Mouse (Mus musculus) bone marrow, adult 2 months (tissue): ENCODE results near the gene Dido1. TPM values are rescaled to one million over a fixed set of nuclear protein-coding genes. Genes with fewer than 3 reads are reported as not detected.
A peak's percentile ranks its signal among the peaks of the same experiment; 100 is the strongest.

Source experiments
- H3K27ac ChIP-seq: fragments of 200-500 bp; 2 replicates; pipeline ENCODE4 v1.5.1; 2012; ENCODE audit warnings: low read depth, mild to moderate bottlenecking, control low read depth, inconsistent platforms, low read length; ENCODE audit not compliant: control insufficient read depth, poor library complexity, insufficient read depth
- H3K4me1 ChIP-seq: fragments of 200-500 bp; 2 replicates; pipeline ENCODE4 v1.6.1; 2011; ENCODE audit warnings: low read length; ENCODE audit not compliant: control insufficient read depth, insufficient read depth
- H3K4me3 ChIP-seq: fragments of 200-500 bp; replicated peaks from 2 replicates; pipeline ENCODE3; 2011; ENCODE audit warnings: mild to moderate bottlenecking, low read depth, low read length, control low read depth; ENCODE audit not compliant: control insufficient read depth
- CTCF ChIP-seq: fragments of 200-500 bp; IDR thresholded peaks from 2 replicates; pipeline ENCODE4 v1.5.1; 2011; ENCODE audit warnings: low read length, control low read depth; ENCODE audit not compliant: control insufficient read depth, insufficient read depth
- POLR2A ChIP-seq: fragments of 200-500 bp; IDR thresholded peaks from 2 replicates; pipeline ENCODE4 v1.6.1; 2011; ENCODE audit warnings: low read depth, mild to moderate bottlenecking, control low read depth, low read length, borderline replicate concordance; ENCODE audit not compliant: control insufficient read depth
- WGBS: fragments of 180-500 bp; shearing (Covaris S2); methylation state at CpG from one replicate; pipeline ENCODE4 v1.1.7; 2018; 5-methylcytosine and 5-hydroxymethylcytosine counted together
- polyA plus RNA-seq: library from polyadenylated mRNA; stranded (reverse); fragments of >200 nt; gene quantifications from 2 replicates; pipeline ENCODE4 v1.2.4, GENCODE M21; 2011; ENCODE audit warnings: low replicate concordance; ENCODE audit not compliant: missing spikeins, insufficient read depth, insufficient read length

The Dido1 gene
- polyA plus RNA-seq, 1 experiment = 36.0 TPM

DNA sequence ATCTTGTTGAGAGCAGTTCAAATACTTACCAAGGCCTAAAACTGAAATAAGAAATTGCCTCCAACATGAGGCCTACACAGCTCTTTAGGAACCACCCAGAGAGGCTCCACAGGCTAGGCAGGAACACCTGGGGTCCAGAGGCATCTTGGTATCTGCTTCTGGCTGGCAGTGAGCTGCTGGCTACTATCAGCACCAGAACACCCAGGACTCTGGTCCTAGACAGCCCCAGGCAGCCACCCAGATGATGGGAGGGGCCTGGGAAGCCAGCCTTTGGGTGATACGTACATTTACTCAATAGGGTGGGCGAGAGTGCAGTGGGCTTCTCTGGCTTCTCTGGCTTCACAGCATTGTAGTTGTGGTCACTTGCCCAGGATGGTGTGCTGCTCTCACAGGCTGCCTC lies 26.3 kb downstream of the Dido1 start:
- WGBS = 80% methylated on average over 2 of the region's 2 CpGs
- Histone ChIP-seq H3K4me3 (no peak overlapping the region), H3K27ac (peak overlapping the region; percentile 30; the same call in 1 of the 2 replicates), H3K4me1 (peaks cover 1% of the 10 kb centered on the region; the same call in 1 of the 2 replicates)
- TF ChIP-seq POLR2A (no peak), CTCF (no peak)

DNA sequence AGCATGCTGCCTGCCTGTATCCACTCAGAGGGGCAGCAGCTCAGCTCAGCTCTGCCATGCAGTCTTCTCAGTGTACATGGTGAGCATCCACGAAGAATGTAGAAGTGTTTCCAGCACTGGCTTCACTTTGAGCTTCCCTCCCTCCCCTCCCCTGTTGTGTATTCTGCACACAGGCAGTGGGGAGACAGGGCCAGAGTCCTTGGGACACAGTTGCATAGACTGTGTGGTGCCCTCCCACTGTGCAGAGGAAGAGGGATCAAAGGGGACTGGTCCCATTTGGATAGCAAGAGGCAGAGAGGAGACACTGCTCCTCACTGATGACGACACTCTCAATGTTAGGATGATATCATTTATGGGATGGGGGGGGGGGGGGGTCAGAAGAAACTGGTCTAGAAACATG lies 28.6 kb downstream of the Dido1 start:
- Histone ChIP-seq H3K4me1 (peaks cover 1% of the 10 kb centered on the region; the same call in 1 of the 2 replicates), H3K4me3 (no peak overlapping the region), H3K27ac (no peak overlapping the region)
- WGBS = 58% methylated on average over 2 of the region's 2 CpGs
- no peak for TF ChIP-seq CTCF
- TF ChIP-seq POLR2A = no peak

DNA sequence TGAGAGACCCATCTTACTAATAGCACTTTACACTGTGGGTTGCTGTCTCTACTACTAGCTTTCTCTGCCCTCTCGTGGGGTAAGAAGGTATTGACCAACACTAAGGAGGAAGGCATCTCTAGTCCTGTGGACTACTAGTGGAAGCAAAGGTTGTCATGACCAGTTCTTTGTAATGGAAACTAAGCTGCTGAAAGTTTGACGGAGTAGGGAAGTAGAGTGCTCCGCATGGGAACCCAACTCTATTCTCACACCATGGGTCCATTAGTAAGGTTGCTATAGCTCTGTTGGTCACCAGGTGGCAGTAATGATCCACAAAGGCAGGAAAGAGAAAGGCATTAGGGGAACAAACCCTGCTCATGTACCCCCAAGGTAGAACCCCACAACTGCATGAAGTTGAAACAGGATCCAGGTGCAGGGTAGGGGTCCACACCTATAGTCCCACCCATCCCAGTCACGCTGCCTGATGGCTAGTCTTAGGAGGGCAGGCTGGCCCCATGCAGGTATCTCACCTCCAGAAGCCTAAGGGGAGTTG lies 31.1 kb downstream of the Dido1 start:
- Histone ChIP-seq H3K27ac (no peak overlapping the region), H3K4me1 (peaks cover 1% of the 10 kb centered on the region; the same call in 1 of the 2 replicates), H3K4me3 (no peak overlapping the region)
- TF ChIP-seq CTCF (peak; percentile 49; the same call in 1 of the 2 replicates), POLR2A (no peak)
- WGBS = 8% methylated on average over 4 of the region's 4 CpGs

DNA sequence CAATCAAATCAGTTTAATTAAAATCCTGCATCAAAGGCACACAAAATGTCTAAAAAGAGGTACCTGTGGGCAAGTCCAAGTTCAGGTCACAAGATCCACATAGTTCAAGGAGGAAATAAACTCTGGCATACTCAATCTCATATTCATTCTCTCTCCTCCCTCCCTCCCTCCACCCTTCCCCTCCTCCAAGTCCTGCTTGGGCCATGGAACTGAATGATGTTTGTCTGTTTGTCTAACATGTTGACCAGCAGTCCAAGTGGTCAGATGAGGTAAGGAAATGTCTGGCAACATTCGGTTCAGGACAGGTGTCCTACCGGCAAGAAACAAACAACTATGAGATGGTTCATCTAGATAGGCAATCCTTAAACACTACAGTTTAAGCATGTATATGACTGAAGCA lies 33.1 kb downstream of the Dido1 start:
- Histone ChIP-seq H3K27ac (no peak overlapping the region), H3K4me3 (no peak overlapping the region), H3K4me1 (peaks cover 1% of the 10 kb centered on the region; the same call in 1 of the 2 replicates)
- 84% methylated on average over 2 of the region's 2 CpGs for WGBS
- TF ChIP-seq POLR2A = no peak

DNA sequence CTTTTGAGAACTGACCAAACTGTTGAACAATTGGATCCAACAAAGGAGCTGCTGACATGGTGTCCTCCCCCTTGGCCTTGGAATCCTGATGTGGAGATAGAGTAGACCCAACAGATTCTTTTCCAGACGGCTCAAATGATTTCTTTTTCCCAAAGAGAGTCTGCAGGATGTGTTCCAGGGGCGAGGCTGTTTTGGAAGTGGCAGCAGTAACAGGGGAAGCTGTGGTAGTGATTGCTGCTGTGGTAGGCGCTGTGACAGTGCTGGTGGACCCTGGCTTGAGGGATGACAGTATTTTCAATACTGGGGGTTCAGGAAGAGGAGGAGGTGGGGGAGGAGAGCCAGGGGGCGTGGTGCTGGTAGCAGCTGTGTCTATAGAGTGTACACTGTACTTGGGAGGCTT lies 47.8 kb downstream of the Dido1 start:
- H3K4me1 ChIP-seq = no peaks in the 10 kb centered on the region
- H3K27ac ChIP-seq = no peak overlapping the region
- no peak overlapping the region for H3K4me3 ChIP-seq
- WGBS = 87% methylated on average over 4 of the region's 4 CpGs
- TF ChIP-seq CTCF (no peak), POLR2A (no peak)

DNA sequence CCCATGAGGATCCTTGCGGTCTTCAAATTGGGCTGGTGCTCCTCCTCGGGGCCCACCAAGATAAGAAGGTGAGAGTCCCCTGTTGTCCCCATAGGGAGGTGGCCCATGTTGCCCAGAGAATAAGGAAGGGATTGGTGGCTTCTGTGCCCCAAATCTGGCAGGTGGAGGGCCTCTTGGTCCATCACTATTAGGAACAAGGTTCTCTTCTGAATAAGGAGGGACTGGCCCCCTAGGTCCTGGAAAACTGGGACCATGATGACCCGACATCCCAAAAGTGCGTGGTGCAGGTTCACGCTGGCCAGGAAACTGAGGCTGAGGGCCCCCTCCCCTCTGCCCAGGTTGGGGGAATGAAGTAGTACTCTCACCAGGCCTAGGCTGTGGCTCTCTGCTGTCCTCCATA lies 49.3 kb downstream of the Dido1 start:
- no peaks in the 10 kb centered on the region for H3K4me1 ChIP-seq
- TF ChIP-seq CTCF (no peak), POLR2A (no peak)
- WGBS = 94% methylated on average over 5 of the region's 5 CpGs
- no peak overlapping the region for H3K4me3 ChIP-seq
- no peak overlapping the region for H3K27ac ChIP-seq

DNA sequence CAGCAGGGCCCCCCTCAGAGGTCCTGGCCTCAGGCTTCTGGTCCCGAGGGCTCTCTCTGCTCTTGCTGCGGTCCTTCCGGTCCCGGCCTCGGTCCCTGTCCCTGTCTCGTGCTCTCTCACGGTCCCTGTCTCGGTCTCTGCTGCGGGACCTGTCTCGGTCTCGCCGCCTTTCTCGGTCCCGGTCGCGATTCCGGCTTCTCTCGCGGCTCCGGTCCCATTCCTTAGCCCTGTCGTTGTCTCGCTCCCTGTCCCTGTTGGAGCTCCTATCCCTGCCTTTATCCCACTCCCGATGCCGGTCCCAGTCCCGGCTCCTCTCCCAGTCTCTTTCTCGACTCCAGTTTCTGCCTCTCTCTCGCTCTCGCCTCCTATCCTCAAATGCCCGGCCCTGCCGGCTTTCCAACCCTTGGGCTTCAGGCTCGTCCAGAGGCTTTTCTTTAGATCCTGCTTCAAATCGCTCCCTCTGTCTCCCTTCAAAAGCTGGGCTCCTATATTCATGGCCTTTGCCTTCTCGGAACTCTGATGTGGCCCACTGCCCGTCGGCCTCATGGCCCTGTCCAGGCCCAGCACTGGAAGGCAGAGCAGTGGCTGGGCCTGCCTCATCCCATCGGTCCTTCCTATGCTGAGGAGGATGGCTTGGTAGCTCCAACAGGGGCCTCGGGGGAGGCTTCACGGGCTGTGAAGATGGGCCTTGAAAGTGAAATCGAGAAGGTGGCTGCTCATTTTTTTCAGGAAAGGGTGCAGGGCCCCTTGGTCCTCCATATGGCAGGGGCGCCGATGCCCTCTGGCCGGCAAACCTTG lies 50.2 kb downstream of the Dido1 start:
- Histone ChIP-seq H3K27ac (no peak overlapping the region), H3K4me1 (no peaks in the 10 kb centered on the region), H3K4me3 (no peak overlapping the region)
- peak; percentile 14; the same call in 1 of the 2 replicates for TF ChIP-seq POLR2A
- no peak for TF ChIP-seq CTCF
- 55% methylated on average over 42 of the region's 42 CpGs for WGBS

DNA sequence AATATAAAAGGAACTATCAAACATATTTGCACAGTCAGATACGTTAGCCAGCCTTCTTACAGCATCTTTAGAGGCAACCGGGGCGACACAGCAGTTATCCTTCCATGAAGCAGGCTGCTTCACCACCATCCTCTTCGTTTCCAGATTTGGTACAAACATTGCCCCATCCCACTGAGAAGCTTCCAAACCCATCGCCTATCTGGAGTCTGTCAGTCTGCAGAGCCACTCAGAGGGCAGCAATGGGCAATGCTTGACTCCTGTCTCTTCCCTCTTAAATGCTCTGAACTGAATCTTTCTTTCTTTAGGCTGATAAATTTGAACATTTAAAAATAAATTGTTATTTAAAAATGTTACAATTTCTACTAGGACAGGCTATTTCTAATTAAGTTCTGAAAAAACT lies 51.4 kb downstream of the Dido1 start:
- no peak for TF ChIP-seq POLR2A
- no peak for TF ChIP-seq CTCF
- no peak overlapping the region for H3K27ac ChIP-seq
- WGBS = 85% methylated on average over 5 of the region's 5 CpGs
- no peaks in the 10 kb centered on the region for H3K4me1 ChIP-seq
- no peak overlapping the region for H3K4me3 ChIP-seq

DNA sequence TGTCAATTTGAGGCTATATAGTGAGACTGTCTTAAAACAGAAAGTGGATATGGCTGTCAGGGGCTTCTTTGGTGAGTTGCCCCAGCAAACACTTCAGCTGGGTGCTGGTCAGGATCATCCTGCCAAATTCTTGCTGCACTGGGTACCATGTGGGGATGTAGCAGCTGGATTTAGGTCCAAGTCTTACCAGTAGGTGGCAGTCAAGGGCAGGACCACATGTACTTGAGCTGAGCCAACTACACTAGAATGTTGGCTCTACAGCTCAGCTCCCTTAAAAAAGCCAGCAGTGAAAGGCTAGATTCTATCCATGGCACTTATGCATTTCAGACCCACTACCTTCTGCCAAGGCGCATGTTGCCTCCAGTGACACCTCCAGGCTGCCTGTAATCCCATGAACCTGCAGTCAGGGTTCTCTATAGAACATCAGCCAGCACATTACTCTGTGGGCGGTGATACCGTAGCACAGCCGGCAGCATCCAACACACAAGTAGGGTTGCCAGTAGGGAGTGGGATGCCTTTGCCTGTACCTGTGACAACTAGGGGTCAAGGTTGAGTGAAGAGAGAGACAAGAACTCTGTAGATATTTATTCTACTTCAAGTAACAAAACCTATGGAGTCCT lies 52.3 kb downstream of the Dido1 start:
- WGBS = 83% methylated on average over 4 of the region's 4 CpGs

More for the DNA sequence above, 52.3 kb downstream of the Dido1 start:
- TF ChIP-seq POLR2A (no peak), CTCF (peak; percentile 85)
- H3K4me1 ChIP-seq = no peaks in the 10 kb centered on the region
- H3K27ac ChIP-seq = no peak overlapping the region
- no peak overlapping the region for H3K4me3 ChIP-seq
